Mouse (Mus musculus) bone marrow macrophage, adult 2 months (primary cell): ENCODE data around the gene Ces5a.

Experiments used
- CTCF ChIP-seq: IDR thresholded peaks from 2 replicates; pipeline ENCODE4 v1.5.1; 2012; ENCODE audit warnings: low read depth, mild to moderate bottlenecking, low read length, moderate library complexity
- POLR2A ChIP-seq: IDR thresholded peaks from 2 replicates; pipeline ENCODE4 v1.6.1; 2012; ENCODE audit warnings: mild to moderate bottlenecking, low read depth, low read length, borderline replicate concordance

DNA sequence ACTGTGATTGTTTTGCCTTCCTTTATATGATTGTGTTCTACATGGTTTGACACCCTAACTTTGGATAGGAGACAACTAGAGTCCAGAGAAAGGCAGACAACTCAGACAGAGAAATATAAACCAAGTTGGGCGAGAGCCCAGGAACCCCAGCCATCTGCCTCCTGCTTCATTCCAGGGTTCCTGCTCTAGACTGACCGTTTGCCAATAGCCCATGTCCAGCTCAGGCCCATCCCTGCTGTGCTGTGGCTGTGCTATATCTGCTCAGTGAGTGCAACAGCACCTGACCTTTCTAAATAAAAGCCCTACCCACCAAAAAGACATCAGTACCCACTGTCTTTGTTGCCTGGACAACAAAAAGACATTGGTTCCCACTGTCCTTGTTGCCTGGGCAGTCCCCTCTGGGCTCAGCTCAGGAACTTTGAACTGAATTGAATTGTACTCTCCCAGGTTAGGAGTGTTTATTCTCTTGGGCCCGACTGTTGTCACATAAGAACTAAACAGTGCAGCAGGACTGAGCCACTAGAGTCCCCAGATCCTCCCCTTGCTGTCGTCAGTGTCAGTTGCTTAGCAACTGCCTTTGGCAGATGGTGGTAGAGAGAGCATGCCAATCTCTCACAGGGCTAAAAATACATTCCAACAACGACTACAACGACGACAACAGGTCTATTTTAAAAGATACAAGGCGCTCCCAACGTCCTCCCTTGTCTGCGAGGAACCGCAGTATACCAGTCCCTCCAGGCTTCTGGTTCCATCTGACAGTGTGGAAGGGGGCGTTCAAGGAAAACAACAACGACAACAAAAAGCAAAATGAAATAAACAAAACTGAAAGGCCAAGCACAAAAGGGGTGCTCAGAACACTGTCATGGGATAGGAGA lies 33.9 kb upstream of the Ces5a start:
- no peak for TF ChIP-seq CTCF
- no peak for TF ChIP-seq POLR2A
